Mouse (Mus musculus): ENCODE results near the gene Gm10130. TPM values are rescaled to one million over a fixed set of nuclear protein-coding genes. Genes with fewer than 3 reads are reported as not detected.
"Not testable (repeated sequence)": the region's sequence is repeated elsewhere in the genome, so short reads cannot be mapped to it uniquely, and the experiment has no call there.

The Gm10130 gene
- 1 to 10 TPM; 2.8 TPM for total RNA-seq (2021)

DNA sequence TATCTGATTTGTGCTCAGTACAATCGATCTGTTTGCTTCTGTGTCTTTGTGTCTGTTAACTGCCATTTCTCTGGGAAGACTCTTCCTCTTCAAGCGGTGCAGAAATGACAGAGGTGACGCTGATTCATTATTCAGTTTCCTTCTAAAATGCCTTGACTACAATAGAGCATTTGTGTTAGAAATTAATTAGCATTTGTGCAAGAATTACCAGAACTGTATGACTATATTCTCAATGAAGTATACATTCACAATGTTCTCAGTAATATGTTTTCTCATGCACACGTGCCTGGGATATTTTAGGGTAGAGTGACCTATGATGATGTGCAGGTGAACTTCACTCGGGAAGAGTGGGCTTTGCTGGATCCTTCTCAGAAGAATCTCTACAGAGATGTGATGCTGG lies at the start of gene Gm10130:
Gm10130 (plus strand) TSS at position 301 of the 400 bp plus-strand sequence.
- DNase-seq, result no peak

DNA sequence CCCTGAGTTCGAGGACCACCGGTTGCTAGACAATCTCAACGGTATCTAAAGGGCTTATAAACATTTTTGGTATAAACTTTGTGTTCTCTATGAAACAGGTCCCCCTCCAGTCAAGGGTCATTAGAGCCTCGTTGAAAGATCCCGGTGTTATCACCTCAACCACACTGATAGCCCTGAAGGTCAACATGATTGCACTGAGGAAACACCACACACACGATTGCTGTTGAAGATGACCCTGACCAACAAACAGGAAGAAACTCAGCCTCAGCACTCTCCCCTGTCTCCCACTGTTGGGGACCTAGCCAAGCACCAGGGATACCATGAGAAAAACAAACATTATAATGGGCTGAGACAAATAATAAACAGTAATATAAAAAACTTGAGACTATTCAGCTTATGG lies 29.8 kb upstream of the Gm10130 start:
- DNase-seq, result no peak

DNA sequence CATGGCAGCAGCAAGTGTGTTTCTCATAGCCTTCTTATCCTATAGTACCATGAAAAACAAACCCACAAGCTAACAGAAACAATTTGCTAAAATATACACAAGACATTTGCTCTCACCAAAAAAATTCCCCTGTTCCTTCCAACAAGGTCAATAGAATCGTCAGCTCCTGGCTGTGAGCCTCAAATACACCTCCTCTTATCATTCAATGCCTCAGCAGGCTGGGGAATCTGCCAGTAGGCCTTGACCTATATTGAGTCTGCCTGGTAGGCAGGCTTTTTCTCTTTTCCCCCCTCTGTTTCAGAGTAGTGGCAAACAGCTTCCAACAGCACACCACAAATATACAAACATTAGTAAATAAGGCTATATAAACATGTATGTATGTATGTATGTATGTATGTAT lies 24.4 kb upstream of the Gm10130 start:
- peak; percentile 10 for DNase-seq

- DNase-seq, result no peak
Observed at GRCm38 (mm10) chr2:150307183-150307773, 16.2 kb upstream of the Gm10130 start.

DNA sequence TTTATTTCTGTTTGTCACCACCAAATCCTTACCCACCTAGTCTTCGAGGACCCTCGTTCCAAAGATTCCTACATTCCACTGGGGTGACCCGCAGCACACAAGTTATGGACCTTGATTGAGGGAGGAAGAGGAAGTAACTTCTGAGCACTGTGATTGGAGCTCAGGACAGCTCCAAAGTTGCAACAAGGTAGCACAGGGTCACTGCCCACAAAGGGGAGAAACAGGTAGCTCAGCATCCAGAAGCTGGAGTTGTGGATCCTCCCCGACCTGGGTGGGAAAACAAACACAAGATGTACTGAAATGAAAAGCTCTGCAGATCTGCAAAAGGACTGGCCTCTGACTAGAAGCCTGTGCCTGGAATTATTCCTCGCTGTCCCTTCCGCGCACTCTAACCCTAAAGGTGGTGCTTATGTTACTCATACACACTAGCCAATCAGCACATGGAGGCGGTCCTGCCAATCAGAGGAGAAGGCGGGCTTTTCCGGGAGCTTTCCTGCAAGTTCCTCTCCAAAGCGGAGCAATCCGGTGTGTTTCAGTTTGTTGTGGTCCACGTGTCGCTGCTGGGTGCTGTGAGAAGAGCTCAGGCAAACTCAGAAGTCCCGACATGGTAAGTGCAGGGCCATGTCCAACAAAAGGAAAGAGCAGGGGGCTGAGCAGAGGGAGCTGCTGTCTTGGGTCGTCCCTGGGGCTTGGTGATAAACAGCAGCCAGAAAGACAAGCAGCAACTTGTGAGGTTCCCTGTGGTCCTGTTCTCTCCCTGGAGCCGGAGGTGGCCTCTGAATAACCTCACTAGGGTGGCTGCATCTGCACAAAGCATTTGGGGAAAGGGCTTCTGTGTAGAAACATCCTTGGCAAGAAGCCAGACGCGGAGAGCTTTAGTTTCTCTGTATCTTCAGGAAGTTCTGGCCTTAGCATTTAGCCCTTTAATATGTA lies 12.3 kb upstream of the Gm10130 start:
- peak; percentile 93 for DNase-seq

DNA sequence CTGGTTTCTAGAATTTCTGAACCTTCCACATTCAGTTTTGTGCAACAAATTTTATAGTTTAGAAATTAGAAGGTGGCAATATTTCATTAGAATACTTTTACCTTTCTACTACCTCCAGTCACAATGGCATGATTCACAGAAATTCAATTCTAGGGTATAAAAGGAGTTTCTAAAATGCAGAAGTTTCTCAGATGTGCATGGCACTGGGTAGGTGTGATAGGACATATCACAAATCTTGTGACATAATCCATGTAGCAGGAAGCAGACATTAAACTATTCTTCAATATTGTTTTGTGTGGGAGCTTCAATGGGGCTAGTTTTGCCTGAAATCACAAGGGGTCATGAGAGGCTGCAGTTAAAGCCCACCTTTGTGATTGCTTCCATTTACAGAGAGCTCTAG lies 7.4 kb upstream of the Gm10130 start:
- no peak for DNase-seq

- no peak for DNase-seq
Observed at GRCm38 (mm10) chr2:150318973-150319372, 4.5 kb upstream of the Gm10130 start.

- DNase-seq, result not testable (repeated sequence)
Observed at GRCm38 (mm10) chr2:150357136-150357535, 33.6 kb downstream of the Gm10130 start.

DNA sequence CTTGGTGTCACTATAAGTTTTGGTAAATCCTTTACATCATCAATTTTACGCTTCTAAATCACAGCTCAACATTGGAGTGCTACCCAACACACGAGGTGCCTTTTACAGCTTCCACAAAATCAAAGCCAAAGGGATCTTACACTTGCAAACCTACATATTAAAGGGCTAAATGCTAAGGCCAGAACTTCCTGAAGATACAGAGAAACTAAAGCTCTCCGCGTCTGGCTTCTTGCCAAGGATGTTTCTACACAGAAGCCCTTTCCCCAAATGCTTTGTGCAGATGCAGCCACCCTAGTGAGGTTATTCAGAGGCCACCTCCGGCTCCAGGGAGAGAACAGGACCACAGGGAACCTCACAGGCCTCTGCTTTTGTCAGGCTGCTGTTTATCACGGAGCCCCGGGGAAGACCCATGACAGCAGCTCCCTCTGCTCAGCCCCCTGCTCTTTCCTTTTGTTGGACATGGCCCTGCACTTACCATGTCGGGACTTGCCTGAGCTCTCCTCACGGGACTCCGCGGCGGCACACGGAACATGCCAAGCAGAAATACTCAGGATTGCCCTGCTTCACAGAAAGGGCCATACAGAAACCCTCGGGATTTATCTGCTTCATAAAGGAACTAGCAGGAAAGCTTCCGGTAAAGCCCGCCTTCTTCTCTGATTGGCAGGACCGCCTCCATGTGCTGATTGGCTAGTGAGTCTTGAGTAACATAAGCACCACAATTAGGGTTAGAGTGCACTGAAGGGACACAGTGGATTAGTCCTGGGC lies 38.8 kb downstream of the Gm10130 start, which contains the start of gene 3300002I08Rik:
3300002I08Rik (minus strand) TSS at position 653 of the 765 bp plus-strand sequence.
- DNase-seq, result peak; percentile 89

- DNase-seq, result no peak
Observed at GRCm38 (mm10) chr2:150362878-150363229, 39.4 kb downstream of the Gm10130 start.

GRCm38 (mm10) chr2:150385553-150386106 lies 62.1 kb downstream of the Gm10130 start:
- not testable (repeated sequence) for DNase-seq

- DNase-seq, result no peak
Observed at GRCm38 (mm10) chr2:150390198-150390597, 66.7 kb downstream of the Gm10130 start.

GRCm38 (mm10) chr2:150412146-150412545 lies 88.6 kb downstream of the Gm10130 start:
- DNase-seq, result not testable (repeated sequence)

Other genes starting within 250 kb of the Gm10130 start
- gene Zfp120, start 187.0 kb upstream of the Gm10130 start, total RNA-seq (2021), result 1 to 10 TPM; 5.0 to 5.4 TPM
- gene Gm10770, start 144.0 kb upstream of the Gm10130 start, total RNA-seq (2021), result not detected
- gene Gm14139, start 141.9 kb upstream of the Gm10130 start, total RNA-seq (2021), result not detected
- 1 to 10 TPM; 3.6 to 3.9 TPM for gene Zfp937, start 105.6 kb upstream of the Gm10130 start, total RNA-seq (2021)
- 1 to 10 TPM; 2.4 to 3.5 TPM for gene Gm21994, start 68.1 kb upstream of the Gm10130 start, total RNA-seq (2021)
- not detected for gene Gm14124, start 66.2 kb upstream of the Gm10130 start, total RNA-seq (2021)
- gene 3300002I08Rik, start 39.1 kb downstream of the Gm10130 start, total RNA-seq (2021), result 1 to 10 TPM; 4.6 to 5.7 TPM
- 1 to 10 TPM; 6.3 to 7.1 TPM for gene Zfp442, start 127.8 kb downstream of the Gm10130 start, total RNA-seq (2021)
- under 1 TPM; 0.17 to 0.25 TPM for gene Zfp345, start 161.4 kb downstream of the Gm10130 start, total RNA-seq (2021)
- gene Cst7, start 246.7 kb downstream of the Gm10130 start, total RNA-seq (2021), result not detected